Mouse (Mus musculus): Measurements from ENCODE around the gene Fbln1.

- TF ChIP-seq CTCF (IDR thresholded peaks at IDR 0.05; ENCODE audit: low read depth, low read length) = no peak
- TF ChIP-seq POLR2A (IDR thresholded peaks at IDR 0.05; ENCODE audit: borderline replicate concordance, low read depth, low read length) = no peak
Observed at GRCm38 (mm10) chr15:85262805-85263204, 57.1 kb downstream of the Fbln1 start.

All from bone marrow macrophage, adult 2 months (primary cell).